Mouse (Mus musculus): Measurements from ENCODE around the gene Olfr684.

Olfr684 gene

DNA sequence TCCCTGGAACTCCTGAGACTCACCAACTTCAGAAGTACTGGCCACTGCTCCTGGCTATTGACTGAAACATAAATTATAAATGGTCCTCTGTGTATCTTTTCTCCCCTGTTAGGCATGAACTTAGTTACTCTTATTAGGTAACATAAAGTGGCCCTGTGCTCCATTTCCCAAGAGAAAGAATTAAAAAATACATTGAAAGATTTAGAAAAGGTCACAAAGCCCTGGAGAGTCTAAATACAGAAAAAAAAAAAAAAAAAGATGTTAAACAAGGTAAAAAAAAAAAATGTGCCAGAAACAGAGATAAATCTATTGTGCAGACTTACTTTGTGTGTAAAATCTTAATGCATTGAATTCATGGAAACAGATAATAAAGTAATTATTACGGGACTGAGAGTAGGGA lies at the start of gene Olfr684:
Olfr684 (minus strand) TSS at position 101 of the 400 bp plus-strand sequence.
- no peak for DNase-seq (ENCODE audit: low spot score)

DNA sequence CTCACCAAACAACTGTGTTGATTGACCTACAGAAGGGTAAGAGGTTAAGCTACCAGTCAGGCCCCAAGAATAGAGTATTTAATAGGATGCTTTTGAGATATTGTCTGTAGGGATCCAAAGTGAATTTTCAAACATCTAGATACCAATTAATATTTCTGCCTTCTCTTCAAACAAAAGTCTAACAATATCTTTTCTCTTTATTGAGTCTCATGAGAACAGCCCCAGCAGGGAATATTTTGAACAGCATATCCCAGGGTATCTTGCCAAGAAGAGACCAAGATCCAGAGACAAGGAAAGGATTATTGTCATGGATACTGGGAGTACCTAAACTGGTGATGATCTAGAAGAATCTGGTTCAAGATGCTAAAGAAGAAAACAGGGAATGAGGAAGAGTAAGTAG lies 43.9 kb upstream of the Olfr684 start, which contains the start of gene Olfr686:
Olfr686 (minus strand) TSS at position 101 of the 400 bp plus-strand sequence.
- DNase-seq (ENCODE audit: low spot score) = no peak

GRCm38 (mm10) chr7:105185912-105186311 lies 22.5 kb upstream of the Olfr684 start, which contains the start of gene Olfr685:
TSS of gene Olfr685 (minus strand) at chr7:105186012.
- no peak for DNase-seq (ENCODE audit: low spot score)

GRCm38 (mm10) chr7:105170773-105171172 lies 7.3 kb upstream of the Olfr684 start:
- DNase-seq (ENCODE audit: low spot score) = no peak

DNA sequence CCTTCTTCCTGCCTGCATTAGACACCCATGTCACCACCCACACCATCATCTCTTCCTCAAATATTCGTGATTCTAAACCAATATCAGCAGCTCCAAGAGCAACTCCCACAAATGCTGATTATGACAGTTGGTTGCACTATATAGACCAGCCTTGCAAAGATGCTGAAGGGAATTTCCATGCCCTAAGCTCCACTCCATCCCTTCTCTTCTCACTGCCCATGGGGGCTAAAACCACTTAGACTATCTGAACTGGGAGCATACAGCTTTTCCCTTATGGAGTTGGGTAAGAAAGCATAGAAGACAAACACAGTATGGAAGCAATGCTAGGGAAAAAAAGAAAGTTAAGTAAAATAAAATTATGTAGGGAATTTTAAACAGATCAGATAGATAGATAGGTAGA lies 16.5 kb downstream of the Olfr684 start, which contains the start of gene Olfr683:
Olfr683 (minus strand) TSS at position 101 of the 400 bp plus-strand sequence.
- DNase-seq (ENCODE audit: low spot score) = no peak

DNA sequence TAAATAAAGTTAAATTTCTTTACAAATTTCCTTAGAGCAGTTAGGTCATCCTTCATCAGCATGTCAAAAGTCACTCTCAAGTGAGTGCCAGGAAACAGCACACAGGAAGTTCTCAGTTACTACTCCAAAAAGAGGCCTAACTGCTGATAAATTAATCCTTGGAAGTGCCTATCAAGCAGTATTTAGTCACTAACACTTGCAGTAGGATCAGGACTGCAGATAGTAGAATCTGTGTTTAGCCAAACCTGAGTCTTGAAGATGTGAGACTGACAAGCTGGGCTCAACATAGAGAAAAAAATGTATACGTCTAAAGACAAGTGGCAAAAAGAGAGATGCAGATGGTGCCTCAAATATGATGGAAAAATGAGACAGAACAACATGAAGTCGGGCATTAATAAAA lies 22.2 kb downstream of the Olfr684 start:
- DNase-seq (ENCODE audit: low spot score) = no peak

DNA sequence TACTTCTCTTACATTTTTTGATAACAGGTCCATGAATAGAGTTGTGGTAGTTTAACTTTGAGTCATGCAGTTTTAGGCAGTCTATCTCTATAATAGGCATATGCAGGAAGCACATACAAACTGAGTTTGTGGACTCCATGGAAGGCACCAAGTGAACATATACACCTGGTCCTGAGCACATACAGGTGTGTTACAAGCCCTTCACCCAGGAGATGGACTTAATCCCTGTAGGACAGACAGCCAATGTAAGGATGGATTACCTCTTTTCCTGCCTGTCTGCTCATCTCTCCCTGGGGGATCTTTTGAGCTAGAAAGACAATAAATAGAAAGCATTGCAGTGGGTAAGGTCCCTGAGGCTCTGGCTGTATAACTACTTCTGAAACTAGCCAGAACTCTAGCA lies 46.9 kb downstream of the Olfr684 start, which contains the start of gene Olfr681:
Olfr681 (plus strand) TSS at position 301 of the 400 bp plus-strand sequence.
- DNase-seq (ENCODE audit: low spot score) = no peak

Measured in left cerebral cortex, adult 11 months (tissue).